In genomic region chr5:74175526-74176270, GRCm38 (mm10) we compare ENCODE assay signal across 8 mouse cellular contexts. TPM values are rescaled to one million over a fixed set of nuclear protein-coding genes. Genes with fewer than 3 reads are reported as not detected.
DNase-seq lines count a peak whose midpoint lies in the region; ATAC-seq lines count a peak whose summit lies in the region.

No protein-coding gene starts in this region.

- no peaks in the 10 kb centered on the region for H3K36me3 ChIP-seq in hindbrain, embryonic 16.5 days (ENCODE audit: control insufficient read depth, insufficient read depth, low read length)
- no peaks in the 10 kb centered on the region for H3K36me3 ChIP-seq in neural tube, embryonic 12.5 days

- peak overlapping the region; percentile 20; the same call in 1 of the 2 replicates for H3K4me2 ChIP-seq in hindbrain, embryonic 16.5 days (ENCODE audit: low read length)
- H3K4me2 ChIP-seq in neural tube, embryonic 12.5 days (replicated peaks): no peak overlapping the region

- intact Hi-C loops in gastrocnemius, postnatal 14 days (cut with DNase I; ENCODE audit: low total_unique reads): no loop called here
- intact Hi-C loops in left cerebral cortex, postnatal 25 days (cut with DNase I): no loop called here

- WGBS in hindbrain, embryonic 16.5 days: 35% methylated on average over 14 of the region's 14 CpGs
- WGBS in neural tube, embryonic 12.5 days: 56% methylated on average over 14 of the region's 14 CpGs

- no peak overlapping the region for H3K9ac ChIP-seq in hindbrain, embryonic 16.5 days (ENCODE audit: low read depth, low read length)
- no peak overlapping the region for H3K9ac ChIP-seq in neural tube, embryonic 12.5 days

- peak; percentile 31 for DNase-seq in MN1 (ENCODE audit: low spot score)
- peak; percentile 38 to 47 for DNase-seq in cerebellum, adult 18-20 months
- DNase-seq in gastrocnemius, postnatal 14 days: peak; percentile 42
- DNase-seq in left cerebral cortex, postnatal 25 days (ENCODE audit: low spot score in 2 of 2): no peak
- no peak for DNase-seq in natural killer cell, adult 2 months (ENCODE audit: low spot score in 2 of 2)
- DNase-seq in liver: no peak

- H3K9me3 ChIP-seq in hindbrain, embryonic 16.5 days (ENCODE audit: control insufficient read depth, low read length): no peaks in the 10 kb centered on the region
- H3K9me3 ChIP-seq in neural tube, embryonic 12.5 days: no peaks in the 10 kb centered on the region

- no peak overlapping the region for H3K4me3 ChIP-seq in hindbrain, embryonic 16.5 days (ENCODE audit: low read length)
- no peak overlapping the region for H3K4me3 ChIP-seq in neural tube, embryonic 12.5 days

- peak overlapping the region; percentile 21 for H3K27ac ChIP-seq in hindbrain, embryonic 16.5 days (ENCODE audit: low read depth, low read length)
- 0 out of 2 replicates have a peak overlapping the region, but pooled peaks have one; percentile 33 for H3K27ac ChIP-seq in neural tube, embryonic 12.5 days

- peaks cover 15% of the 10 kb centered on the region for H3K4me1 ChIP-seq in hindbrain, embryonic 16.5 days (ENCODE audit: control insufficient read depth, insufficient read depth, low read depth, low read length)
- peaks cover 13% of the 10 kb centered on the region for H3K4me1 ChIP-seq in neural tube, embryonic 12.5 days

- H3K27me3 ChIP-seq in hindbrain, embryonic 16.5 days (replicated peaks; ENCODE audit: control insufficient read depth, insufficient read depth, low read length): no peaks in the 10 kb centered on the region
- no peaks in the 10 kb centered on the region for H3K27me3 ChIP-seq in neural tube, embryonic 12.5 days (replicated peaks)

- peak; percentile 31; the same call in 1 of the 2 replicates for ATAC-seq in hindbrain, embryonic 16.5 days
- ATAC-seq in neural tube, embryonic 12.5 days (ENCODE audit: low FRiP score, low read depth): no peak

RNA-seq across cellular contexts. Expression of gene Rasl11b, which starts 19.4 kb away (rescaled TPM):
- total RNA-seq in gastrocnemius, postnatal 14 days (2021): 1 to 10 TPM; 4.1 to 5.3 TPM
- 19.9 and 20.7 TPM in 2 replicates for polyA plus RNA-seq in hindbrain, embryonic 16.5 days (2015; fragmentation: Nextera tagmentation; extraction: Ambion mirVana)
- 38.2 and 41.7 TPM in 2 replicates for polyA plus RNA-seq in neural tube, embryonic 12.5 days (2016; fragmentation: Nextera tagmentation; extraction: Ambion mirVana)
- 10 to 100 TPM; 93.2 to 97.6 TPM for total RNA-seq in left cerebral cortex, postnatal 25 days (2021)

Comparison
In these comparisons a context has a peak if more than half of its experiments do, and no peak if none do; other contexts are left out.
1. DNase-seq: peak in MN1 (single experiment), cerebellum, adult 18-20 months (2 of 2) and gastrocnemius, postnatal 14 days (single experiment); none in left cerebral cortex, postnatal 25 days (0 of 2), natural killer cell, adult 2 months (0 of 2) and liver (single experiment).
2. RNA of gene Rasl11b, which starts 19.4 kb away (total RNA-seq): 93.2 to 97.6 TPM in left cerebral cortex, postnatal 25 days; 4.1 to 5.3 TPM in gastrocnemius, postnatal 14 days; every median in the first group is over 10 times any median in the second.